Mouse (Mus musculus) erythroblast, adult 5-6 weeks (primary cell): ENCODE data around the gene Olfr792. TPM values are rescaled to one million over a fixed set of nuclear protein-coding genes. Genes with fewer than 3 reads are reported as not detected.

ENCODE experiments used
- ATAC-seq: replicated peaks from 2 replicates; pipeline ENCODE4 v1.8.0; 2016; ENCODE audit warnings: moderate number of reproducible peaks, mild to moderate bottlenecking, moderate TSS enrichment, inconsistent platforms; ENCODE audit not compliant: poor library complexity, low FRiP score, severe bottlenecking
- total RNA-seq, 2 experiments: library from RNA; stranded (forward) in 1 of 2; stranded (reverse) in 1 of 2; fragments of 150-400 nt in 1 of 2; fragments of 200-764, 138-1000 nt in 1 of 2; gene quantifications; 2 replicates each; pipeline versions ENCODE4 v1.2.3 to v1.2.4; 2015 to 2017; ENCODE audit warnings: low replicate concordance in 2 of 2

Olfr792 gene
- total RNA-seq (2015; ENCODE audit: low replicate concordance) (not detected in 2 replicates), total RNA-seq (2017; ENCODE audit: low replicate concordance) (not detected in 2 replicates)

DNA sequence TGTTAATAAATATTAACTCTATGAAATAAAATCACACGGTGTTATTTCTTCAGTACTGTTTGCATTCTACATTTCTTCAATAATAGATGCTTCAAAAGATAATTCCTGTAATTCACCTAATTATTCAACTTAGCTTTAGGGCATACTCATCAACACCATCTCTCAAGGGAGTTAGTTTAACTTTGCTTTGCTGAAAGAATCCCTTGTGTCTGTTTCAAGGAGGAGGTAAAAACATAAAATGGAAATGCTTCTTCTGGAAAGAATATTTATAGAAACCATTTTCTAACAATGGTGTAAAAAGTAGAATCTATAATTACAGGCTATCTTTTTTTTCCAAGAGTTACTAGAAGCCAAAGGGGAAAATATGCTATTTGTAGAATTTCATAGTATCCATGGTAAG lies at the start of gene Olfr792:
Gene Olfr792 (plus strand): TSS at position 301 of the 400 bp plus-strand sequence.
- ATAC-seq: no peak

DNA sequence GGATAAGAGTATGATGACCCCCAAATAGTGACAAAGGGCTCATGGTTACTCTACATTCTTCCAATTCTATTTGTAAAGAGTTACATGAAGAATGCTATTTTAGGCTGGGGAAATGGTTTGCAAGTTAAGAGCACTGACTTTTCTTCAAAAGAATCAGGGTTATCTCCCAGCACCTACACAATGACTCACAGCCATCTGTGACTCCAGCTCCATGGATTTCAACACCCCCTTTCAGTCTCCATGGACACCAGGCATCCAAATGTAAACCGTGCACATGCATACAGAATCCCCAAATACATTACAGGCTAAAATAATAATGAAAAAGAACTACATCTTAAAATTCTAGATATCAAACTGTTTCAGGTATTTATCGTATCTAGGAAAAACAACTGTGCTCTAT lies 48.9 kb upstream of the Olfr792 start:
- ATAC-seq: no peak

DNA sequence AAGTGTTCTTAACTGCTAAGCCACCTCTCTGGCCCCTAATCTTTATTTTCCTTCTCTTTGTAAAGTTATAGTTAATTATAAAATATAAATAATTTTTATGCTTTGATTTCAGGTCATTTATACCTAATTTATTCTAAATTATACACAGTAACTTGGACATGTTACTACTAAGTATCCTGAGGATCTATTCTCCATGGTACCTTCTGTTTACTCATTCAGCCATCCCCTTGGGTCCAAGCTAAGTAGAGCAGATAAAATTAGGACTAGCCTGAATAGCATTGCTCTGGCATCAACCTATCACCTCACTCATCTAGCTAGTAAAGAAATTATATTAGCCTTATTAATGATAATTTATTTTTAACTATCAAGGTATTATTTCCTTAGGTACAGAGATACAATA lies 40.8 kb upstream of the Olfr792 start, which contains the start of gene Olfr790:
Gene Olfr790 (plus strand): TSS at position 301 of the 400 bp plus-strand sequence.
- ATAC-seq: no peak

DNA sequence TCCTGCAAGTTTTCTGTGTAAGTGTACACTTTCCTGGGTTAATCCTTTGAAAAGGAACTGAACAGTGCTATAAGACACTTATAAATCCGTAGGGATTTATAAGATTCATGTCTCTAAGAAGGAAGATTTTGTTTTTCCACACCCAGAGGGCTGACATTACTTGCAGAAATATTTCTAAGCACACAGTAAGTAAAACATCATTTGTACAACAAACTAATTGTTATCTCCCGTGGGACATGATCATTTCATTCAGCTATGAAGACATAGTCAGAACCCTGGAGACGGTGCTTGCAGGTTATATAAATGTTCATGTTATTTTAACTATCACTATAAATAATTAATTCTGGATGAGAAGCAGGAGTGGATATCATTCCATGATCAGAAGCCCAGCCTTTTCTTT lies 17.5 kb upstream of the Olfr792 start, which contains the start of gene Olfr791:
Gene Olfr791 (plus strand): TSS at position 301 of the 400 bp plus-strand sequence.
- ATAC-seq: no peak

DNA sequence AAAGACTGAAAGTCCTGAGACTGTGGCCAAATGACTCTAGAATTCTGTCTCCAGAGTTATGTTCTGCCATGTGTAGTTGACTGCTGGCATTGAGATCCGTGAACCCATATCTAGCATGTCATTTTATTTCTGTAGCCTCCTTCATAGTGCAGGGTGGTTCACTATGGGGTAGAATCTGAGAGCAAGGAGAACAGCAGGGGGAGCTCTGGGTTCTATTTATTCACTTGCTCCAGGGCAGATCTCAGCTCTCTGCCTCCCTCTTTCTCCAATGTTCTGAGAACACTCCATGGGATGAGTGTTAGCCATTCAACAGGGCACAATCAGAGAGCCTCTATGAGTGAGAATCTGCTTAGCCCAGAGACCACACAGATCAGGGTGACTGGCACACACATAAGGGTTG lies 10.4 kb downstream of the Olfr792 start:
- no peak for ATAC-seq

DNA sequence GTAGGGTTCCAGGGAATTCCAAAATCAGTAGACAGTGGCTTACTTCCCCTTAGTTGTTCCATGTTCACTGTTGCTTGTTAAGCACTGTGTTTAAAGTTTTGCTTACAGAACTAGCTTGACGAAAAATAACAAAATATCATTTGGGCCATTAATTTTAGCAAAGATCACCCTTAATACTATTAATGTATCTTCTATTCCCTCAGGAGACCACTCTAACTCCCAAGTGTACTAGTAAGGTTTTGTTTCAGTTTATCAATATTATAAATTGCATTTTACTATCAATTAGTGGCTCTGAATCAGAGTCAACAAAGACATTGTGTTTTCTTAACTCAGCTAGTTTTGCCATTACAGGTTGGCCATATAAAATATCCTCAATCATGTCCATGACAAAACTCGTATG lies 28.4 kb downstream of the Olfr792 start, which contains the start of gene Olfr794:
Gene Olfr794 (plus strand): TSS at position 301 of the 400 bp plus-strand sequence.
- ATAC-seq: no peak

DNA sequence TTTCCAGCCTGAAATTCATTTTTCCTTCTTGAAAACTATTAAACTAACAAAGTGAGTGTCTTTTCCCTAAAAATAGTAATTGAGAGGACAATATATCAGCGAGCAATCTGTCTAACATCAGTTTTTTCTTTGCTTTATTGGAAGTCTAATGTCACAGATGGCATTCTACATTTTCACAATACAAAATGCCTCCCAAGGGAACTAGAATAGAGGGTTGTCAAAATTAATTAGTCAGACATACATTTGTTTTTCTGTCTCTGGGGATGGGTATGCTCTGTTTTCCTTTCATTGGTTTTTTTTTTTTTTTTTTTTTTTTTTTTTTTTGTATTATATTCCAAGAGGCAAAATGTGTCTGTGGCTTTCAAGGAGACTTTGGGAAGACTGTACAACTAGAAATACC lies 38.1 kb downstream of the Olfr792 start:
- ATAC-seq: no peak

Other genes with a start within 250 kb of the Olfr792 start
- not detected in 2 replicates for gene Olfr780, start 221.0 kb upstream of the Olfr792 start, total RNA-seq (2015; ENCODE audit: low replicate concordance)
- 0.42 TPM in 1 of 2 replicates, not detected in the other for gene Olfr780, start 221.0 kb upstream of the Olfr792 start, total RNA-seq (2017; ENCODE audit: low replicate concordance)
- not detected in 2 replicates for gene Olfr781, start 210.3 kb upstream of the Olfr792 start, total RNA-seq (2015; ENCODE audit: low replicate concordance)
- gene Olfr781, start 210.3 kb upstream of the Olfr792 start, total RNA-seq (2017; ENCODE audit: low replicate concordance): not detected in 2 replicates
- gene Olfr782, start 190.3 kb upstream of the Olfr792 start, total RNA-seq (2015; ENCODE audit: low replicate concordance): not detected in 2 replicates
- gene Olfr782, start 190.3 kb upstream of the Olfr792 start, total RNA-seq (2017; ENCODE audit: low replicate concordance): not detected in 2 replicates
- 0.19 and 0.21 TPM in 2 replicates for gene Olfr784, start 155.1 kb upstream of the Olfr792 start, total RNA-seq (2015; ENCODE audit: low replicate concordance)
- gene Olfr784, start 155.1 kb upstream of the Olfr792 start, total RNA-seq (2017; ENCODE audit: low replicate concordance): 0.14 TPM in 1 of 2 replicates, not detected in the other
- not detected in 2 replicates for gene Olfr785, start 133.7 kb upstream of the Olfr792 start, total RNA-seq (2015; ENCODE audit: low replicate concordance)
- gene Olfr785, start 133.7 kb upstream of the Olfr792 start, total RNA-seq (2017; ENCODE audit: low replicate concordance): not detected in 2 replicates
- gene Olfr786, start 111.9 kb upstream of the Olfr792 start, total RNA-seq (2015; ENCODE audit: low replicate concordance): not detected in 2 replicates
- gene Olfr786, start 111.9 kb upstream of the Olfr792 start, total RNA-seq (2017; ENCODE audit: low replicate concordance): not detected in 2 replicates
- gene Olfr787, start 77.3 kb upstream of the Olfr792 start, total RNA-seq (2015; ENCODE audit: low replicate concordance): 0.77 TPM in 1 of 2 replicates, not detected in the other
- not detected in 2 replicates for gene Olfr787, start 77.3 kb upstream of the Olfr792 start, total RNA-seq (2017; ENCODE audit: low replicate concordance)
- not detected in 2 replicates for gene Olfr788, start 68.2 kb upstream of the Olfr792 start, total RNA-seq (2015; ENCODE audit: low replicate concordance)
- gene Olfr788, start 68.2 kb upstream of the Olfr792 start, total RNA-seq (2017; ENCODE audit: low replicate concordance): not detected in 2 replicates
- not detected in 2 replicates for gene Olfr789, start 54.4 kb upstream of the Olfr792 start, total RNA-seq (2015; ENCODE audit: low replicate concordance)
- gene Olfr789, start 54.4 kb upstream of the Olfr792 start, total RNA-seq (2017; ENCODE audit: low replicate concordance): not detected in 2 replicates
- not detected in 2 replicates for gene Olfr790, start 40.7 kb upstream of the Olfr792 start, total RNA-seq (2015; ENCODE audit: low replicate concordance)
- not detected in 2 replicates for gene Olfr790, start 40.7 kb upstream of the Olfr792 start, total RNA-seq (2017; ENCODE audit: low replicate concordance)
- gene Olfr791, start 17.4 kb upstream of the Olfr792 start, total RNA-seq (2015; ENCODE audit: low replicate concordance): not detected in 2 replicates
- not detected in 2 replicates for gene Olfr791, start 17.4 kb upstream of the Olfr792 start, total RNA-seq (2017; ENCODE audit: low replicate concordance)
- not detected in 2 replicates for gene Olfr794, start 28.5 kb downstream of the Olfr792 start, total RNA-seq (2015; ENCODE audit: low replicate concordance)
- not detected in 2 replicates for gene Olfr794, start 28.5 kb downstream of the Olfr792 start, total RNA-seq (2017; ENCODE audit: low replicate concordance)
- gene Olfr796, start 73.4 kb downstream of the Olfr792 start, total RNA-seq (2015; ENCODE audit: low replicate concordance): not detected in 2 replicates
- not detected in 2 replicates for gene Olfr796, start 73.4 kb downstream of the Olfr792 start, total RNA-seq (2017; ENCODE audit: low replicate concordance)
- gene Olfr798, start 88.8 kb downstream of the Olfr792 start, total RNA-seq (2015; ENCODE audit: low replicate concordance): not detected in 2 replicates
- gene Olfr798, start 88.8 kb downstream of the Olfr792 start, total RNA-seq (2017; ENCODE audit: low replicate concordance): not detected in 2 replicates
- gene Olfr799, start 98.3 kb downstream of the Olfr792 start, total RNA-seq (2015; ENCODE audit: low replicate concordance): not detected in 2 replicates
- not detected in 2 replicates for gene Olfr799, start 98.3 kb downstream of the Olfr792 start, total RNA-seq (2017; ENCODE audit: low replicate concordance)
- not detected in 2 replicates for gene Olfr800, start 118.5 kb downstream of the Olfr792 start, total RNA-seq (2015; ENCODE audit: low replicate concordance)
- not detected in 2 replicates for gene Olfr800, start 118.5 kb downstream of the Olfr792 start, total RNA-seq (2017; ENCODE audit: low replicate concordance)
- gene Olfr801, start 134.7 kb downstream of the Olfr792 start, total RNA-seq (2015; ENCODE audit: low replicate concordance): not detected in 2 replicates
- not detected in 2 replicates for gene Olfr801, start 134.7 kb downstream of the Olfr792 start, total RNA-seq (2017; ENCODE audit: low replicate concordance)
- not detected in 2 replicates for gene Olfr802, start 149.0 kb downstream of the Olfr792 start, total RNA-seq (2015; ENCODE audit: low replicate concordance)
- gene Olfr802, start 149.0 kb downstream of the Olfr792 start, total RNA-seq (2017; ENCODE audit: low replicate concordance): 0.14 TPM in 1 of 2 replicates, not detected in the other
- not detected in 2 replicates for gene Olfr803, start 155.1 kb downstream of the Olfr792 start, total RNA-seq (2015; ENCODE audit: low replicate concordance)
- not detected in 2 replicates for gene Olfr803, start 155.1 kb downstream of the Olfr792 start, total RNA-seq (2017; ENCODE audit: low replicate concordance)
- not detected in 2 replicates for gene Olfr804, start 164.0 kb downstream of the Olfr792 start, total RNA-seq (2015; ENCODE audit: low replicate concordance)
- 0.28 TPM in 1 of 2 replicates, not detected in the other for gene Olfr804, start 164.0 kb downstream of the Olfr792 start, total RNA-seq (2017; ENCODE audit: low replicate concordance)
- gene Olfr805, start 190.2 kb downstream of the Olfr792 start, total RNA-seq (2015; ENCODE audit: low replicate concordance): not detected in 2 replicates
- not detected in 2 replicates for gene Olfr805, start 190.2 kb downstream of the Olfr792 start, total RNA-seq (2017; ENCODE audit: low replicate concordance)
- gene Olfr806, start 202.8 kb downstream of the Olfr792 start, total RNA-seq (2015; ENCODE audit: low replicate concordance): not detected in 2 replicates
- 0.56 TPM in 1 of 2 replicates, not detected in the other for gene Olfr806, start 202.8 kb downstream of the Olfr792 start, total RNA-seq (2017; ENCODE audit: low replicate concordance)
- not detected in 2 replicates for gene Olfr807, start 218.6 kb downstream of the Olfr792 start, total RNA-seq (2015; ENCODE audit: low replicate concordance)
- gene Olfr807, start 218.6 kb downstream of the Olfr792 start, total RNA-seq (2017; ENCODE audit: low replicate concordance): not detected in 2 replicates
- not detected in 2 replicates for gene Olfr808, start 226.3 kb downstream of the Olfr792 start, total RNA-seq (2015; ENCODE audit: low replicate concordance)
- gene Olfr808, start 226.3 kb downstream of the Olfr792 start, total RNA-seq (2017; ENCODE audit: low replicate concordance): not detected in 2 replicates
- gene Olfr809, start 235.5 kb downstream of the Olfr792 start, total RNA-seq (2015; ENCODE audit: low replicate concordance): not detected in 2 replicates
- 0.43 TPM in 1 of 2 replicates, not detected in the other for gene Olfr809, start 235.5 kb downstream of the Olfr792 start, total RNA-seq (2017; ENCODE audit: low replicate concordance)